Mouse (Mus musculus) urinary bladder, adult 18-20 months (tissue): ENCODE measurements around the gene Nrros.
A peak's percentile ranks its signal among the peaks of the same experiment; 100 is the strongest.
"Not testable (repeated sequence)": the region's sequence is repeated elsewhere in the genome, so short reads cannot be mapped to it uniquely, and the experiment has no call there.

Experiments
- DNase-seq, 2 experiments: peaks; one replicate each; pipeline ENCODE4 v3.0.0; 2022; ENCODE audit warnings: low spot score in 2 of 2, mixed read lengths in 2 of 2

Gene Nrros

GRCm38 (mm10) chr16:32114968-32115695, 50.3 kb downstream of the Nrros start:
- DNase-seq, result peak; percentile 67 to 81

GRCm38 (mm10) chr16:32114406-32114805, 51.0 kb downstream of the Nrros start:
- DNase-seq, result no peak

DNA sequence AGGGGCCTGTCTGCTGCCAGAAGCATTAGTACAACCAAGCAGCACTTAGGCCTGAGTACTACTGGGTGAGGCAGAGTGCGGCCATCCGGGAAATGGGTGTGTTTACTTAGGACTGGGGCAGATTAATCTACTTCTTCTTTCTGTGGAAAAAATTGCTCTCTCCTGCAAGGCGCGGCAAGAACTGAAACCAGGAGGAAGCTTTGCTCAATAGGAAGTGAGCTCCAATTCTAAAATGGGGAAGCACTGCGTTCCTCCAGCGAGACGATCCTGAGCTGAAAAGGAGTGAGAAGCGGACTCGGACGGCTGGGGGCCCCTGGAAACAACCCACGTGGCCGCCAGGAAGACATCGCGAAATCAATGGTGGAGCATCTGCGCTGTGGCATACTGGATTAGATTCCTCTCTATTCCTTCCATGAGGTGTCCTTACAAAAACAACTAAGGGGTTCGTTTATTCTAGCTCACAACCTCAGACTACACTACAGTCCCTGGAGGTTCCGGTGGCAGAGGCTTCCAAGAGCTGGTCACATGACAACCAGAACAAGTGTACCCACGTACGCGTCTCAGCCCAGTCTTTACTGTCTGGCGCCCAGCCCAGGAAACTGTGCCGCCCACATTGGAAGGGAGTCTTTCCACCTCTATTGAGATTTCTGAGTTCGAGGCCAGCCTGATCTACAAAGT, 51.7 kb downstream of the Nrros start:
- peak in 1 of 2 experiments; percentile 31 for DNase-seq

DNA sequence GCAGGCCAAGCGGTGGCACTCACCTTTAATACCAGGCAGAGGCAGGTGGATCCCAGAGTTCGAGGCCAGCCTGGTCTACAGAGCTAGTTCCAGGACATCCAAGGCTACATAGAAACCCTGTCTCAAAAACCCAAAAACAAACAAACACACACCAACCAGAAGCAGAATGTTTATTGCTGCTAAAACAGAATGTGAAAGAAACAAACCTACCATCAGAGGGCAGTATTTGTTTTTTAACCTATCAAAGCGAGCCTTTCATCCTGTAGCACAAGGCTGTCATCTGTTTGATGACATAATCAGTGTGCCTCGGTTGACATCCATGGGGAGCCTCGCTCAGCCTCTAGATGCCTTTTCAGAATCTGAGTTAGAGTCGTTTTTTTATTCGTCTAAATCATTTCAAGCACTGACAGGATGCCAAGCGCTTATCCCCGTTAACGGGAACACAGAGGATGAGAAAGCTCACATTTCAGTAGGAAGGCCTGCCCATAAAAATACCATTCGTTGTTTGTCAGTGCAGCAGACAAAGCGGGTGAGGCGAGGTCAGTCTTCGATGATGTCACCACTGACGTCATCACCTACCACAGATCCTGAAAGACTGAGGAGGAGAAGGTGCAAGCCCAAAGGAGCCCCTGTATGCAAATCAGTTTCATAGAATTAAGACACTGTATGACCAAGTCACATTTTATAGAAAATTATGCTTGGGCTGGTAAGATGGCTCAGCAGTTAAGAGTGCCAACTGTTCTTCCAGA, 54.3 kb downstream of the Nrros start:
- DNase-seq, result no peak

DNA sequence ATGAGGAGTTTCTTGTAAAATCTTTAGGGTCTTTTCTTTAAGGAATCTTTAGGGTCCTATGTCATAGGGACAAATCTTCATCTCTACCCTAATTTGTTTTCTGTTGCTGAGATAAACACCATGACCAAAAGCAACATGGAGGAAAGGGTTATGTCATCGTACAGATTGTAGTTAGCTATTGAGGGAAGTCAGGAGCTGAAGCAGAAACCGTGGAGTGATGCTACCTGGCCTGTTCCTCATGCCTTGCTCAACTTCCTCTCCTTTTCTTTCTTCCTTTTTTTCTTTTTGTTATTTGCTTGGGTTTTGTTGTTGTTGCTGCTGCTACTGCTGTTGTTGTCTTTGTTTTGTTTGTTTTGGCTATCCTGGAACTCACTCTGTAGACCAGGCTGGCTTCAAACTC, 56.8 kb downstream of the Nrros start:
- DNase-seq, result no peak

GRCm38 (mm10) chr16:32108170-32108569, 57.2 kb downstream of the Nrros start:
- DNase-seq, result no peak

DNA sequence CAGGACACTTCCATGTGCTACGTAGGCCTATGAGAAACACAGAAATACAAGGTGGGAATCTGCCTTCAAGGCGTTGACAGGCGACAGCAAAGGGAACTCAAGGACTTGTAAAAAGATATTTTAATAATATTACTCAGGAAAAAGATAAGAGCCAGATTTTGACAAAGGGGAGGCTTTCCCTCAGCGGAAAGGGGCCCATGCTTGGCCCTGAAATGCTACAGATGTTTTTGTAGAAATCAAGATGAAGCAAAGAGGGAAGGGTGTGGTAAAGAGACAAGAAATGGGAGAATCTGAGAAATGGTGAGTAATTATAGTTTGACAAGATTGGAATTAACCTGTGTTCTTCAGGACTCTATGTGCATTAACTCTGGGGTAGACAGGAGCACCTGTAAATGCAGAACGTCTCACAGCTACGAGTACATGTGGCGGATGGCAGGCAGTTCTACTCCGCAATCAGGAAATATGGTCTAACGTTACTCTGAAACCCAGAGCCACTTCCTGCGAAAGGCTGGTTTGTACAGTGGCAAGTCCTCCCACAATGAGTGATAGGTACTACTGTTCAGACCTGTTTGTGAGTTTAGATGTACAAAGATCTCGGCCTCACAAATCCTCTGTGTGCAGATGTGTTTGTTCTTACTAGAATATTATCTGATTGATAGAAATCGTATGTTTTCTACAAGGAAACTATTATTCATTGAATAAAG, 57.9 kb downstream of the Nrros start:
- DNase-seq, result no peak

DNA sequence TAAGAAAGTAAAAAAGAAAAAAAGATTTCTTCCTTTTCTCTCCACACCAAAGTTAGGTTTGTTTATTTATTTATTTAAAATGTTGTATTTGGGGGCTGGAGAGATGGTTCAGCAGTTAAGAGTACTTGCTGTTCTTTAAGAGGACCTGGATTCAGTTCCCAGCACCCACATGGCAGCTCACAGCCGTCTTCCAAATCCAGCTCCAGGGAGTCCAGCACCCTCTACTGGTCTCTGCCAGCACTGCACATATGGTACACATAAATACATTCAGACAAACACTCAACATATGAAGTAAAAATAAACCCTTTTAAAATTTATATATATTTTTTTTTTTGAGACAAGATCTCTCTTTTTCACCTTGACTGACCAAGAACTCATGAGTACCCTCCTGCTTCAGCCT, 59.7 kb downstream of the Nrros start:
- DNase-seq, result no peak

DNA sequence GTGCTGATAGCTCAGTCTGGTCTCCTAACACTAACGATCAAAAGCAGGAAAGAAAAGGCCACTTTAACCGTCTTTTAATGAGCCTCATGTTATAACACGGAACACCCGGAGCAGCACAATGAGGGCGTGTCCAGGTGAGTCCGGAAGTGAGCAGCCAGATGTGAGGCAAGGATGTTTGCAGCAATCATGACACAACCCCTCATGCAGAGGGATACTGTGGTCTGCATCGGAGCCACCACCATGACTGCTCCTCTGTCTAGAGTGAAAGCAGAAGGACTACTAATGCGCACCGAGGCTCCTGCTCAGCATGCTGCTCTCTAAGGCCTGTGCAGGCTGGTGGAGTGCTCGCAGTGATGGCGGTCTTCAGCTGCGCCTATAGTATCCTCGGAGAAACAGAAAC, 63.1 kb downstream of the Nrros start:
- no peak for DNase-seq

DNA sequence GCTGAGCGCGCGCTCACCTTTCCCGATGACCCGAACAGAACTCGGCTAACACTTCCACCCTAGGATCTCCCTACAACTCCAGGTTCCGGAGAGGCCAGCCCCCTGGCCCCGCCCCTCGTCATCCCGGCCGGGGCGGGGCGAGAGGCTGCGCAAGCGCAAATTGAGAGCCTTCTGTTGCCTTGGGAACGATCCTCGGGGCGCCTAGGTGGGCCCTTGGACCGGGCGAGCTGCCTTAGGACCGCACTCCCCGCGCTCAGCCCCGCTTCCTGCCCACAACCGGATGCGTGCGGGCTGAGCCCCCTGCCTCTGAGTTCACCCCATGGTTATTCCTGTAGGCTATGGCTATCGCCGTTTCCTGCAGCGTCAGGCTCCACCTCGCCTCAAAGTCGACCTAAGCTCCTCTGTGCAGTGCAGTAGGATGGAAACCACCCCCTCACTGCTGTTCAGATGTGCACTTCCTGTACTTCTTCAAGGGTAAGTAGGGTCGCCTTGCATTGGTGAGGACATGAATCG, 65.7 kb downstream of the Nrros start, which contains the start of the genes Pigx and Cep19:
Gene Pigx (minus strand): TSS at position 103 of the 513 bp plus-strand sequence.
Gene Cep19 (plus strand): TSS at position 163 of the 513 bp plus-strand sequence.
- peak; percentile 84 to 89 for DNase-seq

DNA sequence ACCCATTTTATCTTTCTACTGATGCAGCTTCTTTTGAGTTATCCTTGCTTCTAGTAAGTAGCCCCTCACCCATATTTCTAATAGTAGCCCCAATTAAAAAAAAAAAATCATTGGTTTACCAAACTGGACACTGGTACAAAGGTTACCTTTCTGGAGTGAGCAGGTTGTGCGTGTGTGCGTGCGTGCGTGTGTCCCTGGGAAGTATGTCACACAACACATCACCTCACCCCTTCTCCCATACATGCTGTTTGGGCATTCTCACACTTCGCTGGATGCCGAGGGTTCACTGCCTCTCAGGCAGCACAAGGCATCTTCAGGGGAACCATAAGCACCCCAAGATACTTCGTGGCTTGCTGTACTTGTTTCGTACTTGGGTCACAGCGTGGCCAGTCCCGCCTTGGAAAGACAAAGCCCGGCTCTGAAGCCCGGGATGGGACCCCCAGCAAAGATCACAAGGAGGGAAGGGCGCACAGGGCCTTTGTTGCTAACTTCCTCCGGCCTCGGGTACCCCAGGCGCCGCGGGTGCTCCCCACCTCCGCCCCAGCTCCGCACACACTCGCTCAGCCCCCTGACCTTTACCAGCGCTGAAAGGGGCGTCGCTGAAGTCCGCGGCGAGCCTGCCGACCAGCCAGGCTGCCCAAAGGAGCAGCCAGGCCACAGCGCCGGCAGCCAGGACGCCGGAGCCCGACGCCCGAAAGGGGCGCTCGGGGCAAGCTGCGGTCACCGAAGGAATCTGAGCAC, 66.3 kb downstream of the Nrros start:
- no peak for DNase-seq

DNA sequence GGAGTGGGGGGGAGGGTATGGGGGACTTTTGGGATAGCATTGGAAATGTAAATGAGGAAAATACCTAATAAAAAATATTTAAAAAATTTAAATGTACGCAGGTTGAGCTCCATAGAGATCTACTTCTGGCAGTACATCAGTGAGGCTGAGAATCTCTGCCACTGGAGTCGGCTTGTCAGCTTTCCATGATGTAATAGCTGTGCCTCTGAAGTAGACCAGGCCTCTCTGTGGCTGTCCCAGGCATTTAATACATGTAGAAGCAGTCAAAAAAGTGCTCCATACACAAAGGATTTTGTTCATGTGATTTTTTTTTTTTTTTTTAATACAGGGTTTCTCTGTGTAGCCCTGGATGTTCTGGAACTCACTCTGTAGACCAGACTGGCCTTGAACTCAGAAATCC, 67.6 kb downstream of the Nrros start:
- not testable (repeated sequence) for DNase-seq
